ENCODE assay signal across 22 mouse cellular contexts in the genomic region with DNA sequence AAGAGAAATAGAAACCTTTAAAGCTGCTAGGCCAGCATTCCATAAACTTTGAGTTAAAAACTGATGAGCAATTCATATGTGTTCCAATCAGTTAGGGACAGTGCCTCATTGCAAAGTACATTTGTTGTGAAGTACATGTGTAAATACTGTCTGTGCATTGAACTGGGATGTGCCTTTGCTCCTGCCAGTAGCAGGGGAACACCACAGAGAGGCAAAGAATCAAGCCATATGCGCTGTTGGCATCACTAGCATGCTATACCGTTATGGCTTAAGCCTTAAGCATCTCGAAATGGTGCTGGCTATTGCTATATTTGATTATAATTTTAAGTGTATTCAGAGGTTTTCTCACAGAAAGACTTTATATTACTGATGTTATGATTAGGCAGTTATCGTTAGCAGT. TPM values are rescaled to one million over a fixed set of nuclear protein-coding genes. Genes with fewer than 3 reads are reported as not detected.
DNase-seq lines count a peak whose midpoint lies in the region.
"Had no signal": no experiment of that assay in that cellular context is flagged by ENCODE, and none has a peak within 500 bp of the region (broad histone marks: within the 10 kb centered on the region; RNA-seq: fewer than 3 reads in every experiment).

No protein-coding gene starts in this region.

- peak; percentile 8 for DNase-seq in cerebellum, adult 11-12 months
- no peak for DNase-seq in cerebellum, adult 11 months
- DNase-seq in cerebellum, postnatal 25 days: peak; percentile 33 to 43
- DNase-seq in cerebellum, adult 8-10 months: no peak
- peak; percentile 4 for DNase-seq in testis, postnatal 14 days (ENCODE audit: low spot score)
- no peak for DNase-seq in testis, postnatal 10 days (ENCODE audit: low spot score)
- DNase-seq in adrenal gland, adult 2 months: no peak
- DNase-seq: adrenal gland, postnatal 25 days; B cell, adult 2 months; gastrocnemius, postnatal 10 days; gastrocnemius, postnatal 36 days; heart, adult 2 months; heart, postnatal 14 days; heart, postnatal 4 days; kidney, adult 18-20 months; kidney, adult 9 months had no signal

RNA-seq across cellular contexts. Expression of gene Erbb4, which starts 58.9 kb away (rescaled TPM):
- 1 to 10 TPM in 1 of 2 experiments, under 1 TPM in 1; 0.38 to 1.8 TPM for total RNA-seq in adrenal gland, adult 2 months (2021)
- polyA plus RNA-seq in adrenal gland, adult 2 months (2012; rRNA removed): 0.03 and 0.19 TPM in 2 replicates
- total RNA-seq: CH12.LX; common myeloid progenitor, adult 5-6 weeks; granulocyte monocyte progenitor cell, adult 5-6 weeks had no signal
- polyA plus RNA-seq: G1E; inflammation-experienced regulatory T-cells, adult 6 months; intestine, embryonic 16.5 days had no signal

Comparison
In these comparisons a context has a peak if more than half of its experiments do, and no peak if none do; other contexts are left out.
1. DNase-seq: peak in cerebellum, adult 11-12 months (single experiment), cerebellum, postnatal 25 days (2 of 2) and testis, postnatal 14 days (single experiment); none in cerebellum, adult 11 months (single experiment), cerebellum, adult 8-10 months (single experiment), testis, postnatal 10 days (single experiment) and adrenal gland, adult 2 months (single experiment).